Mouse (Mus musculus) heart, embryonic 13.5 days (tissue): ENCODE data around the gene Gm21119. TPM values are rescaled to one million over a fixed set of nuclear protein-coding genes. Genes with fewer than 3 reads are reported as not detected.
"Not testable (repeated sequence)": the region's sequence is repeated elsewhere in the genome, so short reads cannot be mapped to it uniquely, and the experiment has no call there.

Experiments
- ATAC-seq: fragments of 200-750 bp; cut with Nextera tagmentation; 2 replicates; pipeline ENCODE4 v1.8.0; 2017; ENCODE audit warnings: moderate TSS enrichment; ENCODE audit not compliant: insufficient number of reproducible peaks, low FRiP score, low TSS enrichment; ENCODE audit errors: extremely low read depth
- H3K27ac ChIP-seq: fragments of 300-500 bp; sonication (generic); replicated peaks from 2 replicates; pipeline ENCODE4 v1.5.1; 2015; ENCODE audit warnings: moderate library complexity, mild to moderate bottlenecking, inconsistent platforms
- H3K27me3 ChIP-seq: fragments of 300-500 bp; sonication (generic); replicated peaks from 2 replicates; pipeline ENCODE4 v1.6.1; 2015; ENCODE audit warnings: mild to moderate bottlenecking, inconsistent platforms
- H3K36me3 ChIP-seq: fragments of 300-500 bp; sonication (generic); 2 replicates; pipeline ENCODE4 v1.6.1; 2015; ENCODE audit warnings: mild to moderate bottlenecking, inconsistent platforms
- H3K4me1 ChIP-seq: fragments of 300-500 bp; sonication (generic); 2 replicates; pipeline ENCODE4 v1.6.1; 2015; ENCODE audit warnings: inconsistent platforms
- H3K4me2 ChIP-seq: fragments of 300-500 bp; sonication (generic); 2 replicates; pipeline ENCODE4 v1.6.1; 2015; ENCODE audit warnings: inconsistent platforms, mild to moderate bottlenecking, moderate library complexity
- H3K4me3 ChIP-seq: fragments of 300-500 bp; sonication (generic); 2 replicates; pipeline ENCODE4 v1.5.1; 2015; ENCODE audit warnings: moderate library complexity, mild to moderate bottlenecking, inconsistent platforms
- H3K9ac ChIP-seq: fragments of 300-500 bp; sonication (generic); 2 replicates; pipeline ENCODE4 v1.6.1; 2015; ENCODE audit warnings: inconsistent platforms, mild to moderate bottlenecking, moderate library complexity
- H3K9me3 ChIP-seq: fragments of 300-500 bp; sonication (generic); 2 replicates; pipeline ENCODE4 v1.6.1; 2016; ENCODE audit warnings: inconsistent platforms
- WGBS: fragments of 180-500 bp; shearing (Covaris S2); methylation state at CpG from one replicate; pipeline ENCODE4 v1.1.7; 2015; ENCODE audit warnings: mixed read lengths; 5-methylcytosine and 5-hydroxymethylcytosine counted together
- polyA plus RNA-seq: library from polyadenylated mRNA; unstranded; fragments of >200 nt; fragmentation: Nextera tagmentation; extraction: Ambion mirVana; gene quantifications from 2 replicates; pipeline ENCODE4 v1.2.1, GENCODE M21; 2015

The Gm21119 gene
- polyA plus RNA-seq = 0.15 and 0.24 TPM in 2 replicates

- not testable (repeated sequence) for H3K27me3 ChIP-seq, H3K27ac ChIP-seq, H3K4me1 ChIP-seq, ATAC-seq, H3K9ac ChIP-seq, H3K4me3 ChIP-seq, H3K9me3 ChIP-seq, H3K36me3 ChIP-seq, H3K4me2 ChIP-seq
- no CpG with 5 or more reads among the region's 2 CpGs for WGBS
Observed at GRCm38 (mm10) chr8:20614619-20615018, at the start of gene Gm21119. Gene Gm21119, plus strand, starts transcription at chr8:20614919.

- not testable (repeated sequence) for H3K9ac ChIP-seq, H3K9me3 ChIP-seq, H3K4me3 ChIP-seq, H3K27ac ChIP-seq, H3K27me3 ChIP-seq, H3K4me2 ChIP-seq, H3K4me1 ChIP-seq, ATAC-seq, H3K36me3 ChIP-seq
- 100% methylated on average over 1 of the region's 1 CpGs for WGBS
Observed at GRCm38 (mm10) chr8:20566753-20567152, 48.0 kb upstream of the Gm21119 start.

- H3K27ac ChIP-seq, H3K4me2 ChIP-seq, H3K4me1 ChIP-seq, H3K36me3 ChIP-seq, ATAC-seq, H3K4me3 ChIP-seq, H3K9ac ChIP-seq, H3K9me3 ChIP-seq, H3K27me3 ChIP-seq: not testable (repeated sequence)
- 84% methylated on average over 5 of the region's 6 CpGs for WGBS
Observed at GRCm38 (mm10) chr8:20581081-20581480, 33.6 kb upstream of the Gm21119 start.

DNA sequence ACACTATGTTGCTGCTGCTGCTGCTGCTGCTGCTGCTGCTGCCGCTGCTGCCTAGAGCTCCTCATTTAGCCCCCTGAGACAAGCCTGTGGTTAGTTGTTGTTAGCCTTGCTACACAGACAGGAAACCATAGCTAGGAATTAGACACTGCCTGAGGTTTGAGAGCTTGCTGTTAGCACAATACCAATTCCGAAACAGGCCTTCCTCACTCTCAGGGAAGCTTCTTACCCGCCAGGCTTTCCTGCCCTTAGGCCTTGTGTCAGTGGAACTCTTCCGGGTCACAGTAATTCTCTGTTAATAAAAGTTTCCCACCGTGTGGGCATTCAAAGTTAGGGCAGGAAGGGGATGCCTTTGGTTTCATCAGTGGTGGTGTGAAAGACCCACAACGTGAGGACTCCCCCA is 31.9 kb upstream of the Gm21119 start:
- H3K4me2 ChIP-seq, H3K27me3 ChIP-seq, H3K4me3 ChIP-seq, H3K4me1 ChIP-seq, H3K27ac ChIP-seq, H3K9ac ChIP-seq, H3K36me3 ChIP-seq, H3K9me3 ChIP-seq, ATAC-seq: not testable (repeated sequence)
- 72% methylated on average over 4 of the region's 6 CpGs for WGBS

- ATAC-seq = not testable (repeated sequence)
- WGBS = 27% methylated on average over 10 of the region's 12 CpGs
Observed at GRCm38 (mm10) chr8:20588268-20589177, 26.2 kb upstream of the Gm21119 start.

DNA sequence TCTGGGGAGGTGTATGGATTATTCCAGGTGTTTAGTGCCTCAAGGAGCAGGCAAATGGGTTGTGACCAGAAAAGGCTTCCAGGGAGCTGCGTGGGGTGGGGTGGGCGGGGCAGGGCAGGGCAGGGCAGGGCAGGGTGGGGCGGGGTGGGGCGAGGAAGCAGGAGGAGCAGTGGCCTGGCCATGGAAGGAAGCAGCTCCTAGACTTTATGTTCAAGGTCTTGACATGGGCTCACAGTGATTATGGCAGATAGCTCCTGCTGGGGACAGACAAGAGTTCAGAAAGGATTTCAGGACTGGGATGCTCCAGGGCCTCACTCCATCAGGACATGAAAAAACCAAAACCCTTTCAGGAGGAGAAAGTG is 25.6 kb upstream of the Gm21119 start:
- peak; percentile 46; the same call in 1 of the 2 replicates for ATAC-seq
- not testable (repeated sequence) for H3K27me3 ChIP-seq, H3K4me2 ChIP-seq, H3K9ac ChIP-seq, H3K27ac ChIP-seq, H3K4me3 ChIP-seq, H3K4me1 ChIP-seq, H3K36me3 ChIP-seq, H3K9me3 ChIP-seq
- WGBS = 66% methylated on average over 2 of the region's 4 CpGs

More at GRCm38 (mm10) chr8:20588268-20589177, 26.2 kb upstream of the Gm21119 start:
- not testable (repeated sequence) for H3K4me1 ChIP-seq, H3K27ac ChIP-seq, H3K4me2 ChIP-seq, H3K36me3 ChIP-seq, H3K9ac ChIP-seq, H3K9me3 ChIP-seq, H3K27me3 ChIP-seq, H3K4me3 ChIP-seq

- not testable (repeated sequence) for H3K4me2 ChIP-seq, H3K9me3 ChIP-seq, H3K36me3 ChIP-seq, H3K4me1 ChIP-seq, ATAC-seq, H3K4me3 ChIP-seq, H3K9ac ChIP-seq, H3K27ac ChIP-seq, H3K27me3 ChIP-seq
- 62% methylated on average over 4 of the region's 9 CpGs for WGBS
Observed at GRCm38 (mm10) chr8:20590117-20590997, 24.4 kb upstream of the Gm21119 start.

DNA sequence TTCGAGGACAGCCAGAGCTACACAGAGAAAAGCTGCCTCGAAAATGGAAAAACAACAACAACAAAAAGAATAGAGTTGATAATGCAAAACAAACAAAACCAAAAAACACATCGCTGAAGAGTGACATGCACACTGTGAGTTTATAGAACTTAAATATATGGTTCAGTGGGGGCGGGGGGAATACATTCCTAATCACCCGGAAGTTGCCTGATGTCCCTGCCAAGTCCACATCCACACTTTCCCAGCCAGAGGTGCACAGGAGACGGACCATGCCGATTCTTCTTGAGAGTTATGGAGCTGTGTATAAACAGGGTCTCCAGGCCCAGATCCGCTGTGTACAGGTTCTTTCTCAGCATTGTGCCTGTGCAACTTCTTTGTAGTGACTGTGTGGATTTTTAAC is 23.7 kb upstream of the Gm21119 start:
- H3K9me3 ChIP-seq, H3K4me2 ChIP-seq, H3K9ac ChIP-seq, ATAC-seq, H3K27me3 ChIP-seq, H3K36me3 ChIP-seq, H3K4me3 ChIP-seq, H3K4me1 ChIP-seq, H3K27ac ChIP-seq: not testable (repeated sequence)
- WGBS = 77% methylated on average over 5 of the region's 8 CpGs

- H3K36me3 ChIP-seq, H3K27ac ChIP-seq, H3K9me3 ChIP-seq, H3K27me3 ChIP-seq, H3K4me2 ChIP-seq, H3K4me3 ChIP-seq, H3K4me1 ChIP-seq, H3K9ac ChIP-seq, ATAC-seq: not testable (repeated sequence)
- 43% methylated on average over 1 of the region's 5 CpGs for WGBS
Observed at GRCm38 (mm10) chr8:20592732-20593272, 21.9 kb upstream of the Gm21119 start.

DNA sequence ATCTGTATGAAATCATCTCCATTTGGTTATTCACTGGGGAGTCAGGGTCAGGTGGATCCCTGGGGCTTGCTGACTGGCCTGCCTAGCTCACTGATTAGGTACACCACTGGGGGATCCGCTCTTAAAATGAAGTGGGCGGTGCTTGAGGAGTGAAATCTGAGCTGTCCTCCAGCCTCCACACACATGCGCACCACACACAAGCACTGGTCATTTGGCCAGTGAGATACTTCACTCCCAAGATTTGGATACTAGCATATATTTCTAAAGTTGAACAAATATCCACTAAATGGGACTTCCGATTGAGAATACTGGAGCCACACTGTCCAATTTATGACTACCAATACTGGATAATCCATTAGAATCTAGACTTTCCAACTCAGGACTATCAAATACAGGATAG is 20.9 kb upstream of the Gm21119 start:
- H3K4me2 ChIP-seq, H3K4me3 ChIP-seq, H3K36me3 ChIP-seq, H3K9ac ChIP-seq, H3K4me1 ChIP-seq, H3K27me3 ChIP-seq, H3K9me3 ChIP-seq, H3K27ac ChIP-seq, ATAC-seq: not testable (repeated sequence)
- WGBS = no CpG with 5 or more reads among the region's 4 CpGs

DNA sequence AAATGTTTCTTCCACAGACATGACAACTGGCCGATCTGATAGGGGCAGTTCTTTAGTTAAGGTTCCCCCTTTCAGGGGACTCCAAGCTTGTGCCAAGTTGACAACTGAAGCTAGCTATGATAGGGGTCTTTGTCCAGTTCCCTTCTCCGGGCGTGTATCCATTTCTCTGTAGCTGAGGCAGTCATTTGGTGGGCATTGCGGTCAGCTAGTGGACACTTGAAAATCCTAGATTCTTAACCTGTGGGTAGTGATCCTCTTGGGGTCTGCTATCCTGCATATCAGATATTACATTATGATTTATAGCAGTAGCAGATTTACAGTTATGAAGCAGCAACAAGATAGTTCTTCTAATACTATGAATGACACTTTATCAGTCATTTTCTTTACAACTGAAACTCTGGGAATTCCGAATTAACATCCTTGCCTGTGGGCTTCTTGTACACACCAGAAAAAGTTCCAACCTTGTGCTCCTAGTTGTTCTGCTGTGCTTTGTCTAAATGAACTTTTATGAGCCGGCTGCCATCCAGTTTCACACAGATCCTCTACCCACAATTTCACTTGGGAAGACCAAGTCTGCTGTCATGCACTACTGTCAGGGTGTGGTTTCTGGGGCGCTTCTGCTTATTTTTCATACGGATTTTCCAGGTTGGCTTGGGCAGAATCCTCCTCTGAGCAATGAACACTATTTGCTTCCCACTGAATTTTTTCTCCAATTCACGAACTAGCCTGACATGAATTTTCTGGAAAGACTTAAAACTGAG is 18.5 kb upstream of the Gm21119 start:
- H3K27me3 ChIP-seq, H3K4me3 ChIP-seq, H3K36me3 ChIP-seq, H3K27ac ChIP-seq, H3K9ac ChIP-seq, H3K4me2 ChIP-seq, ATAC-seq, H3K9me3 ChIP-seq, H3K4me1 ChIP-seq: not testable (repeated sequence)
- 75% methylated on average over 6 of the region's 9 CpGs for WGBS
